Mouse (Mus musculus) heart, postnatal 4 days (tissue): Measurements from ENCODE around the gene Ackr4. TPM values are rescaled to one million over a fixed set of nuclear protein-coding genes. Genes with fewer than 3 reads are reported as not detected.
A peak's percentile ranks its signal among the peaks of the same experiment; 100 is the strongest.

Experiments
- DNase-seq: peaks from one replicate; pipeline ENCODE4 v3.0.0; 2021
- total RNA-seq, 2 experiments: library from RNA; stranded (reverse); gene quantifications; 2 replicates each; pipeline ENCODE4 v1.2.3; 2021

Ackr4 gene
- total RNA-seq = 1 to 10 TPM; 4.3 to 6.3 TPM

DNA sequence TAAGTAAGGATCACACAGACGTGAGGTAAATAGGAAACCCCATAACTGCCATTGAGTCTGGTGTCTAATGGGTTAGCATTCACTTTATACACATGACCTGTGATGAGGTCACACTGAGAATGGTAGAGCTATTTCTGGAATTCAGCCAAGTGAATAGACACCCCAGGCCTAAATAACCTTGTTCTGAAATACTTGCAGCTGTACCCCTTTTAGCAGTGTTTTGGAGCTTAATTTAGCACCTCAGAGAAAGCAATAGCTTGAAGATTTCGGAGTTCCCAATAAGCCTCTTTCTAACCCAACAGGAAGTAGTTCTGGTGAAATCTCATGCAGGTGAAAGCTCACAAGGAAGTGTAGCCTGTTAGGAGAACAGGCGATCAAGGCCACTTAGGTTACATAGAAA, at the start of gene Ackr4:
Ackr4 (minus strand) TSS at position 101 of the 400 bp plus-strand sequence.
- DNase-seq = no peak

DNA sequence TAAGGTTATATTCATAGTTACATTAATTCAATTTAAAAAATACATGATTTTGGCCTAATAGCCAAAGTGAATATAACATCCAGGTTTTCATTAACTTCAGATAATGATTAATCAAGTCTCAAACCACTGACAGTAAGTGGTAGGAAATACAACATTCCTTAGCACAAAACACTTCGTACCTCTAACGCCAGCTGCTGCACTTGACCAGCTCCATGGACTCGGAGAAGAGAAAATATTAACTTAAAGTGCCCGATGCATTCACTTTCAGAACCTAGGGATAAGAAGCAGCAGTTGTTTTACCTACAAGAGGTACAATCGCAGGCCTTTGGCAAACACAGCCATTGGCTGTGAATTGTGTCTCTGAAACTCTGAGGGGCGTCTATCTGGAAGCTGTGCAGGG, 45.6 kb upstream of the Ackr4 start:
- no peak for DNase-seq

DNA sequence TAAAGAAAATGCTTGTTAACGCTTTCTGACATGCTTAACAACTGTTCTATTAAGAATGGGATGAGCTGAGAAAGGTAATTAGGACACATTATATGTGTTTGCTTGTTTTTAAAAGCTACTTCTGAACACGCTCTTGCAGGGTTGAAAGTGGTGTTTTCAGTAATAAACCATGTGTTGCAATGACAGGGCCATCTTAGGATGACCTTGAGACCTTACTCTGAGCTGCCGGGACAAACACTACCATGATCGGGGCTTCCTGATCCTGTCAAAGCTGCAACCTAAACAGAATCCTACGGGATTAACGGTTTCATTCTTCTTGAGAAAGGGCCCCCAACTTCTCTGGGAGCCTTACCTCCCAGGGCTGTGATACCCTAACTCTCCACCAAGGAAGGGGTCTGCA, 44.9 kb upstream of the Ackr4 start:
- DNase-seq = no peak

DNA sequence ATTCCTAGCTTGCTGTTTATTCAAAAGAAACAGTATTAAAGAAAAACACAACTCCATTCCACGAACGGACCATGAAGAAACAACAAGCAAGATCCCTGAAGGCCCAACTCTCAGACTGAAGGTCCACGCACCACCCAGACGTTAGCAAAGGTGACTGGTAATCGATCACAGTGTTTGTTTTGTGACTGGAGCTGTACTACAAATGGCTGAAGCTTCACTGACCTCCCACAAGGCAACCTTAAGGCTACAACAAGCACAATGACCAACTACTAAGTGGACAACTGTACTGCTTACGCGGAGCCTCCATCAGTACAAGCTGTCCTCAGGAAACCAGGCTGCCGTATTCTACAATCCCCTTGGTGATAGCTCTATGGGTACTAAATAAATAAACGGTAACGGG, 43.3 kb upstream of the Ackr4 start:
- DNase-seq = no peak

DNA sequence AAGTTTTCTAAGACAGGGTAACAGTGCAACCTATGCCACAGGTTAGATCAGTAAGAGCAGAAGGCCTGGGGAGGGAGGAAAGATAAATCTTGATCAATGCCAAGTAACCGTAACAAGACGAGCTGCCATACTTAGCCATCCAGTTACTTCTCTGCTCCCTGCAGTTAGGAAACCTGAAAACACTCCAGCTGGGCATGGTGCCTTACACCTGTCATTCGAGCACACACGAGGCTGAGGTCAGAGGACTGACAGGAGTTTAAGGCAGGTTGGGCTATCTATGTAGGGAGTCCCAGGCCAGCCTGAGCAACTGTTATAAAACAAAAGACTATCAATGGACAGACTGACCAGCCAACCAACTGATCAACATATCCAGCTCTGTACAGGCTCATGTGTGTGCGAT, 39.2 kb upstream of the Ackr4 start:
- DNase-seq = no peak

DNA sequence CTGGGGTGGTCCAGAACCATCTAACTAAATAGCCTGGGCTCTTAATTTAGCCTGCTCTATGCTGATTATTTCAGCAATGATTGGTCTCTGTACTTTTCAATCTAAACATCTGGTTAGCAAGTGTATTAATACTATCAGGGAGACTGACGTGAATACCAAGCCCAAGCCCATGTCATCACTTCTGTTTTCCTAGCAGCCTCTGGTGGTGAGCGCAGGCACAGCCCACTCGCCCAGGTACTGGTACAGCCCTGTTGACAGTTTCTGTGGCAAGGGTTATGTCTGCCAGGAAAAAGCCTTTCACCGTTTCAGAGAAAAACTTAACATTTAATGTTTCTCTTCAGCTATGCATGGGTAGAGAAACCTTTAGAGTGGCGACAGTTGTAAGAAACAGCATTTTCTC, 37.5 kb upstream of the Ackr4 start:
- DNase-seq = no peak

DNA sequence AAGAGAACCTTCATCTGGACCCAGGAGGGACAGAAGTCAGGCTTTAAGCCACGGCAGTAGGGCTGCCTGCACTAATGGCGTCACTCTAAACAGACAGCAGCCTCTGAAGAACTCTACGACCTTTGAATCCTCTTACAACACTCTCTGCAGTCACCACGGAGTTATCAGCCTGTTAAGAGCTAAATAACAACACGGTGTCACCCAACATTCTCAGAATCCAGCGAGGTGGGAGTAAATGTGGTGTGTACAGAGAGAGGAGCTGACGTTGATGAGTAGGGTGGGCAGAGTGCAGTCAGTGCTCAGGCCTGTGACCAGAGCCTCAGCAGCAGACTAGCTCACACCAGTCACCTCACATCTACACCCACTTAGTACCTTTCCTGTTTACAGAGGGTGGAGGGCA, 34.4 kb upstream of the Ackr4 start:
- no peak for DNase-seq

DNA sequence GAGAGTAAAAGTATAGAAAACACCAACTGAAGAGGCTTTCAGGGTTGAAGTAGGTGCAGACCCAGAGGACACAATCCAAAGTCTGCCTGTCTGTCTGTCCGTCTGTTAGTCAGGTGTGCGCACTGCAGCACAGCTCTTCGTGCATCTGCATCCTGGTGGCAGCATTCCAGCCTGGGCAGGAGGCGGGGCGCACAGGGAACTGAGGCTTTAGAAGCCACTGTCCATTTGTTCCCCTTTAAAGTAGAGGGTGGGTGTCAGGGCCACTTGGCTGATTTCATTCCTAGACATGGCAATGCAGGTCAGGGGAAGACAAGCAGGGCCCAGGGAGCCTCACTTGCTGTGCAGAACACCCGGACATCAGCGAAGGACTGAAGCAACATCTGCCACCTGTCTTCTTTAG, 30.6 kb upstream of the Ackr4 start:
- no peak for DNase-seq

DNA sequence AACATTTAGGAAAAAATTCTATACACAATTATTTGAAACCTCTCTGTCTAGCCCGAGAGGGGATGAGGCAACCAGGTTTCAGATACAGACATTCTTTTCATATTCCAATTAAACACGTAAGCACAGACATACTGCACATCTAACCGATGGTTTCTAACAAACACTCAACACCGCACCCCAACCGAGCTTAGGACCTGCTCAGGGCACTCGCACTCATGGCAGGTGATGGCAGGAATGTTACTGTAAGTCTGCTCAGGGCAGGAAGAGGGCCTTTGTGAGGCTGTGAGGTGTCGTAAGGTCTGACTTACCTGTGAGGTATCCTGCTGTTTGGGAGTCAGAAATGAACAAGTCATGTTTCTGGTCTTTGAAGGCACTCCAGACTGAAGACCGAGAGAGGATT, 29.8 kb upstream of the Ackr4 start:
- DNase-seq = no peak

DNA sequence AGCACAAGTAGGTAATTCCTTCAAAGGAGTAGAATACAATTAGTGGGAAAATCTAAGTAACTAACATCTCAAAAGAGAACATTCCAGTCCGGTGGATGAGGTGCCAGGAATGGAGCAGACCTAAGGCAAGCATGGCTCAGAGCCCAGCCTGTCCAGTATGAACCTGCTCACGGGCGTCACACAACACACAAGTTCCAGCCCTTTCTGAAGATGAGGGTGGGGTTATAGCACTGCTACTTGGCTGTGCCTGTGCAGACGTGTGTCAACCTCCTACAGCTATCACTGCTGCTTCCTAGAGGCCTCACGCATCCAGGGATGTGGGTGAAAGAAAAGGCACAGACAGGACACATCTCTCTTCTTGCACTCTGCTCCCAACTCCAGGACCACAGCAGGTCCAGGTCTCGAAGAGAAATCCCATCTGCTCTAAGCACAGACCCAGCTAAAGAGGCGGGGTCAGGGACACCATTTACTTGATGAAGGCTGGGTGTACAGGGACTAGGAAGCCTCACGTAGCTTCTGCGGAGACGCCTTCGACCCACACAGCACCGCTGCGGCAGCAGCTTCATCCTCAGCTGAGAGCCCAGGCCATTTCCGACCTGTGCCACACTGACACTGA, 28.5 kb upstream of the Ackr4 start:
- DNase-seq = no peak

DNA sequence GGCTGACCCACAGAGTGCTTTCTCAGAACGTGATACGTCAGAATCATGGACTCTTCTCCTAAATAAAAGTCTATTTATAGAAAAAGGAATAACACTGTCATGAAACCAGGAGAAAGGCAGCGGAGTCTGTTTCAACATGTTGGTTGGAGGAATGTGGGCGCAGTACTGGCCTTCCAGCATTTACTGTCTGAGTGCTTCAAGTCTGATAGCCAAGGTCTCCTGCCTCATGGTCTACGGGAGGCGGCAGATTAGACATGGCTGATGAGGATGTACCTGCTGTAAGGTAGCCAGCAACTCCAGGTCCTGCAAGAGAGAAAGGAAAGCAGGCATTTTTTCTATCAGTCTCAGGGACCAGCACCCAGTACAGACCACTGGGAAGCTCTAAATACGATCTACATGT, 25.4 kb upstream of the Ackr4 start:
- no peak for DNase-seq

DNA sequence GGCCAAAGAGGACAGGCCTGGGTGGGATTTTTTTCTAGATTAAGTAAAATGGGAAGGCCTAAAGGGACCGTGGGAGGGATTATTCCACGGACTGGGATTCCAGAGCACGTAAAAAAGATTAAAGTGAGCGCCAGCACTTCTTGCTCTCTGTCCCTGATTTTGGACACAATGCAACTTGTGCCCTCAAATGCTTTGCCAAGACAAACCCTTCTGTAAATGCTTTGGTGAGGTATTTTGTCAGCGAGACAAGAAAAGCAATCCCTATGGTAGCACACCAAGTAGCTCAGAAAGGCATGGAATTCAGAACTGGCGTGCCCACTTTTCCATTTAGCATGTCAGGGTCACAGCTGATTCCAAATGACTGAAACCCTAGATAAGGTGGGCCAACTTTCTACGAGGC, 22.2 kb upstream of the Ackr4 start:
- DNase-seq = no peak

DNA sequence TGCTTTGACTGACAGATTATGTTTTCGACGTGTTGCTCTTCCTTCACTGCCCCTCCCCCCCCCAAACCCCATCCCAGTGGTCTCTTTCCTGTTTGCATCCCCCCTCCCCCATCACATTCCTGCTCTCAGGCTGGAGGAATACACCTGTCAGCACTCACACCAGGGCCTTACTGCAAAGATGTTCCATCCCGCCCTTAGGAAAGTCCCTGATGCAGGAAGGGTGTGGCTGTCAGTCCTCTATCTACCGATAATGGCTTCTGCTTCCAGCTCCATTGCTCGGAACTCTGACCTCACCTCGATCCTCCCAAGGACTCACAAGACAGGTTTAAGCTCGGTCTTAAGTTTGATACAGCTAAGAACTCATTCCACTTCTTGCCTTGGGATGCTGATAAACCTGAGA, 19.9 kb upstream of the Ackr4 start:
- no peak for DNase-seq

DNA sequence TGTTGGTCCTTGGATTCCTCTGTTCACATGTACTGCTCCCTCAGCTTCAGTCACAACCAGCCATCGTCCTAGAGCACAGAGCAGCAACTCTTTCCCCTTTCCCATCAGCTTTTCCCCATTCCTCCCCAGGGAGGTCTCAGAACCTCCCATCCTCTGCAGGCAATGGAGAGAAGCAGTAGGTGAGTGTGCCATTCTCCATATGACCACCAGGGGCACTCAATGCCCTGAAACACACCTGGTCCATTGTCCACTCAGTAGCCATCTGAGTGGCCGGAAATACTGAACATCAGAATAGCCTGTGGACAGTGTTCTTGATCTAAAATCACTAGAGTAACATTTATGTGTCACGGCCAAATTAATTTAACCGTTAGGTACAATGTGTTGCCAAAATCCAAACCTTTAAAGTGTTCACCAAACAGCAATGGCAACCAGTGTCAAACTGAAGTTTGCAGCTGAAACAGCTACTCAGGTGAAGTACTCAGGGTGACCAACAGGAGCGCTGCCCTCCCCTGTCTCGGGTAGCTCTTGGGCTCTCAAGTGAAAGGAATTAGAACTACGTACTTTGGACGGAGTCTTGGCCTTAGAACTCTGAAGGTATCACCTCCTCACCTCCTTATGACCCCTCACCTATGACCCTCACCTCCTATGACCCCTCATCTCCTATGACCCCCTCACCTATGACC, 17.7 kb upstream of the Ackr4 start:
- no peak for DNase-seq

DNA sequence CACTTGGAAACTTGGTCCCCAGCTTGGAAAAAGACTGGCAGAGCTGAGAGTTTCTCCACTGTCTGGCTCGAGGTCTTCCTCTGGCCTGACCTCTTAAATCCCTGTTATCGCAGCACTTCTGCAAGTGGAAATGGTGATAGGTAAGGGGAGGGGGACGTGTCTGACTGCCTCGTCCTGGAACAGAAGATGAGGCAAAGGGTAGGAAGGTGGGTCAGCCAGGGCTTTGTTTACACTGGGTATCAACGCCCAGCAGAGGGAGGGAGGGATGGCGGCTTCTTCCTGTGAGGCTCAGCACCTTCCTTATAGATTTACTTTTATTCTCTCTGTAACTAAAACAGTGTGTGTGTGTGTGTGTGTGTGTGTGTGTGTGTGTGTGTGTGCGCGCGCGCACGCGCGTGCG, 16.1 kb upstream of the Ackr4 start:
- DNase-seq = no peak

DNA sequence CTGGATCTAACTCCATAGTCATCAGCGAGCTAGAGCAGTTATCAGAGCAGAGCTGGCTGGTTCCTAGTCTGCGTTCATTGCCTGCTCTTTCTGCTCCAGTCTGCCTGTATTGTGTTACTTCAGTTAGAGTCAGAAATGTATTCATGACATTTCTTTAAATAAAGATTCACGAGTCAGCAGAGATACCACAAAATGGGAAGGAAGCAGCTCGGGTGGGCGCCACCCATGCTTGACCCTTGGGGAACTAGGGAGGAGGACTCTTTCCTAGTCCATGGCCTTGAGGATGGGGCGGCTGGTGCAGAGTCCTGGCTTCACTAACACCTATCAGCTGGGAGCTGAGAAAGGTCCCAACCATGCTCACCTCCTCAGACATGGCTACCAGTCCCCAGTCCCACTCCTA, 13.6 kb upstream of the Ackr4 start:
- DNase-seq = no peak

DNA sequence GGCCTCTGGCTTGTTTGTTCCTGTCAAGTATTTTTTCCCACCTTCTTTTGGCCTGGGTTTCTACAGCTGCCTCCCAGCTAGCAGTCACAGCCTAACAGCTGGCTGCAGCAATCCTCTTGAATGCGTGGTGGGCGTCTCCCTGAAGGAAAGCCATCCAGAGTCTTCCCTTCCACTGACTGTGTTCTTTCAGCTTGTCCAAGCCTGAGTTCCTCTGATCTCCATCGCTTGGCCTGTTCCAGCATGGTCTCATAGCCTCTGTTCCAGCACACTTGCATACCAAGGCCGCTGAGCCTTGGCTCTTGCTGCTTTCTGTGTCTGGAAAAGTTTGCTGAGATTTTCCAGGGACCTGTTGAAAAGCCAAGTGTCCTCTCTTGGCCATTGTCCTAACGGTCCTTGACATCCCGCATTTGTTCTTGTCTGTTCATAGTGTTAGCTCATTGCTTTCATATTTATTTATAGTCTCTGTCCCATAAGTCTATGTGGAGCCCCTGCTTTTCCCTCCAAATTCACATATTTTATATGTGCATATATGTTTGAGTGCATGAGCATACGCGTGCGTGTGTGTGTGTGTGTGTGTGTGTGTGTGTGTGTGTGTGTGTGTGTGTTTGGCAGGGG, 3.5 kb upstream of the Ackr4 start:
- peak; percentile 42 for DNase-seq

DNA sequence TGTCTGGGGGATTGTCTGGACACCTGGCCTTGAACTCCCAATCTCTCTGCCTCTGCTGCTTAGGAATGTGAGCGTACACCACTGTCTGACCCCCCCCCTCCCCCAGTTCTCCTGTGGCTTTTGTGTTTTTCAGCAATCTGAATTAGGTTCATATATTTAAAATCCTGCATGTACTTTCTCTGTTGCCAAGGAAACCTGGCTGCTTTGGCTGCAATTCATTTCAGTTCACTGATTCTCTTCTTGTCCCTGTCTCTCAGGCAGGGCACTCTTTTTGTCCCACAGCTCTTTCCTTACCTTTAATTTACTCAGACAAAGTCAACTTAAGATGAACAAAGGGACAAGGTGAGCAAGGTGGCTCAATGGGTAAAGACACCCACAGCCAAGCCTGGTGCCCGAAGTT, 1.4 kb upstream of the Ackr4 start:
- no peak for DNase-seq

DNA sequence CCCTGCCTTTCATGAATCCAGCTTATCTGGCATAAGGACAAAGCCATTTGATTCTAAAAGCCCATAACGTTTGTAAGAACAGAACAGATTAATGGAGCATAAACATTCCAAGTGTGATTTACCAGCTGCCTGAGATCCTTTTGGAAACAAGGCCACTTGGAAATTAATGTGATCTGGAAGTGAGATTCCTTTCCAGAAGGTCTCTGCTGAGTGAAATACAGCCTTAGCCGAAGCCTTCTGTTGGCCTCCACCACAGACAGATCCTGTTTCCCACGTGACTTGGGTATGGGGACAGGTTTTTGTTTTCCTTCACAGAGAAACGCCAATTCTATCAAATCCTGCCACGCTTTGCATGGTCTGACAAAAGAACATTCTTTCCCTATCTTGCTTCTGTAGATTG, 3.1 kb downstream of the Ackr4 start:
- no peak for DNase-seq

DNA sequence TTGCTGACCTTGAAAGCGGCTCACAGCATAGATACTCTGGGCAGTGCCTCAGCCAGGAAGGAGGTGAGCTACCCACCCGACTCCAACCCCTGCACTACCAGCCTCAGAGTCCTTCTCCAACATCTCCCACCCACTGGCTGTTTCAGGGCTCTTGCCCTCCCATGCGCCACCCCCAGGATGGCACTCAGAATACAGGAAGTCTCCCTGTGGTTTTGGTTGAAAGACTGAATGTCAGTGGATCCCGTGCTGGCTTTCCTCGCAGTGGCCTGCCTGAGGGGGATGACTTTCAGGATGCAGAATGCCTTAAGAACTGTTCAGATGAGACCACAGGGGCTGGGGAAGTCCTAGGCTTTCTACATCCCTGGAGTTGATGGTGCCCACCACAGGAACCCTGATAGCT, 3.6 kb downstream of the Ackr4 start:
- no peak for DNase-seq

DNA sequence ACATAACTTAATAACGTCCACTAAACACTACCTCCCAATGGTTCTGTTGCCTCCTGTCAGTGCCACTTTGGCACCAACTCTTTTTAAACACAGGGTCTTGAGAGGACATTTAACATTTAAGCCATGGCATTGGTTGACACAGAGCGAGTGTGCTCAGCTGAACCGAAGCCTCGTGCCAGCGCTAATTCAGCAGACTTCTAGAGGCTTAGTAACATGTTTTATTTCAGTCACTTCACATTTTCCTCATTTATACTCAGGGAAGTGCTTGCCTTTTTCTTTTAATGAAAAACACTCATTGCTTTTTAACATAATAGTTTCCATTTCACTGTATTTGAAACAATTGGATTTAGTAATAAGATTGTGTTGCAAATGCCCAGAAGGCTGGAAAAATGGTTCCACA, 17.6 kb downstream of the Ackr4 start:
- DNase-seq = no peak

DNA sequence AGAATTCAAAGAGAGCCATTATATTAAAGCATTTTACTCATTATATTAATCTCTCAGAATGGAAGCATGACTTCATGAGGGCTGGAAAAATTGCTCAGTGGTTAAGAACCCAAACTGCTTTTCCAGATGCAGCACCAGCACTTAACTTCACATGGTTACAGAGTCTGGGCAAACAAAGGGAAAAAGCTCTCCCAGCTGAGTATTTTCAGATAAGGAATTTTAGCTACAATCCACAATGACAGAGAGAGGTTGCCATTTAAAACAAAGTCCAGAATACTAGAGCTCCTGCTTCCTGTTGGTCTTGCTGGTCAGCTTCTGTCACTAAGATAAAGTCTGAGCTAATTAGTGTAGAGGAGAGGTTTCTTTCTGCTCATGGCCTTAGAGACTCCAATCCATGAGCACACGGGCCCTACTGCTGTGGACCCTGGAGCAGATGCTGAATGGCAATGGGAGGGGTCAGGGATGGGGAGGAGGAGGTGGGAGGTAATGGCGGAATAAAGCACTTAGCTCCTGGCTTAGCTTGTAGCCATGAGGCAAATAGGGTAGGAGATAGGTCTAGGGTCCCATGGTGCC, 18.1 kb downstream of the Ackr4 start:
- no peak for DNase-seq

DNA sequence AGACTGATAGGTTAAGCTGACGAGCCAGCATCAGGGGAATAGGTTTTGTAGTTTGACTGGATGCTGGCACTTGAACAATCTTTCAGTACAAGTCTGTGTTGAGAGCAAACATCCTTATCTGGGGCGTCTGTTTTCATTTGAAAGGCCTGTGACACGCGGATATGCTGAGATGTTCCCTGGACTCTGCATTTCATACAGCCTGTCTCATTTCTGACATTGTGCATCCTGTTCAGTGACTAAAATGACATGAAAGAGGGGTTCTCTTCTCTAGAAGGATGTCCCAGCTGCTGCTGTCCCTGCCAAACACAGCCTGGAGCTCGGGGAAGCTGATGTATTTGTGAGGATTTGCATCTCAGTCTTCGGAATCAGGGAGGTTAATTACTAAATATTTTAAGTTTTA, 19.3 kb downstream of the Ackr4 start:
- DNase-seq = no peak

DNA sequence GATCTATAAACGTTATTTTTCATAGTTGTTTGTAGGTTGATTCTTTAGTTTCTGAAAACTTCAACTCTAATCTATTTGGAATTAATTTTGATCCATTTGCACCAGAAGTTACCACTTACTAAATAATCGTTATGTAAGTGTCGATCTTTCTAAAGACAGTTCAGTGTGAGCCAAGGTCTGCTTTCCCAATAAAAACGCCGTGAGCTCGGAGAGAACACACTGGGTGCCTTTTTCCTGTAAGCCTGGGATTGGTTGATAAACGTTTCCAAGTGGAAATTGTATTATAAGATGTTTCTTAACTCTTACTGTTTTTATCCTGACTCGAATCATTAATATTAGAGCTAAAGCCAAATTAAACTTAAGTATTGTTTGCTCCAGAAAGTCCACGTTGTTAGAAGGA, 19.8 kb downstream of the Ackr4 start:
- DNase-seq = no peak
